Mouse (Mus musculus): ENCODE results near the gene Pilra. TPM values are rescaled to one million over a fixed set of nuclear protein-coding genes. Genes with fewer than 3 reads are reported as not detected.

Gene Pilra
- total and polyA plus RNA-seq, 3 experiments = 0.89 to 1.5 TPM; not detected in 1

DNA sequence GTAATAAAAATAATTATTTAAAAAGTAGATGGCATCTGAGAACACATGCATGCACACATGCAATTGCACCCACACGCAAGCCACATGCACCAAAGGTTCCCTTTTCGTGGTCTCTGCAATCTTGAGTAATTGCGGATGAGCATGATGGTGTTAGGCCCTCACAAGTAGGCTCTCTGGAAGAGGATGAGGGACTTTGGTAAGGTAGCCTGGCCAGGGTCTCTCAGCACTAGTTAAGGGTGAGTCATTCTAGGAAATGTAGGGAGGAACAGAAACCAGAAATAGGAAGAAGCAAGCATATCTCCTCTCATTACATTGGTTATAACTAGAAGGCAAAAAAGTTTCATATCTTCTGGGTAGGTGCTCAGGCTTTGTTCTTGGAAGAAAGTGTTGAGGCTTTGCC, 11.1 kb downstream of the Pilra start:
- no peaks in the 10 kb centered on the region for H3K9me3 ChIP-seq (replicated peaks; ENCODE audit: insufficient read depth, low read length)
- no peaks in the 10 kb centered on the region for H3K27me3 ChIP-seq (ENCODE audit: control insufficient read depth in 1 of 2, insufficient read depth in 2 of 2, low read length in 2 of 2)
- H3K4me3 ChIP-seq (ENCODE audit: control insufficient read depth in 1 of 2, insufficient read depth in 1 of 2, low read depth in 2 of 2, low read length in 2 of 2) = no peak overlapping the region
- DNase-seq (ENCODE audit: low read depth, low spot score) = no peak
- TF ChIP-seq ZC3H11A (IDR thresholded peaks at IDR 0.05; ENCODE audit: low read depth, low read length) (no peak), BHLHE40 (IDR thresholded peaks at IDR 0.05; ENCODE audit: borderline replicate concordance, low read depth, low read length) (no peak), MYB (IDR thresholded peaks at IDR 0.05; ENCODE audit: low read depth, low read length) (no peak), KAT2A (conservative IDR thresholded peaks at IDR 0.05; ENCODE audit: low read depth, low read length) (no peak), MYC (IDR thresholded peaks at IDR 0.05; ENCODE audit: low read depth, low read length) (no peak), NELFE (IDR thresholded peaks at IDR 0.05; ENCODE audit: low read depth, low read length) (no peak), ETS1 (IDR thresholded peaks at IDR 0.05; ENCODE audit: low read depth, low read length) (no peak), POLR2AphosphoS2 (IDR thresholded peaks at IDR 0.05; ENCODE audit: low read length) (no peak), ELF1 (IDR thresholded peaks at IDR 0.05; ENCODE audit: low read depth, low read length) (no peak), USF1 (IDR thresholded peaks at IDR 0.05; ENCODE audit: low read depth, low read length) (no peak), CHD1 (IDR thresholded peaks at IDR 0.05; ENCODE audit: low read depth, low read length) (no peak)
- H3K4me1 ChIP-seq (ENCODE audit: control insufficient read depth in 1 of 2, insufficient read depth in 2 of 2, low read length in 2 of 2) = no peaks in the 10 kb centered on the region
- H3K27ac ChIP-seq (ENCODE audit: control insufficient read depth, low read depth, low read length) = no peak overlapping the region
- H3K36me3 ChIP-seq (ENCODE audit: control insufficient read depth in 1 of 2, insufficient read depth in 2 of 2, low read length in 2 of 2) = no peaks in the 10 kb centered on the region; a peak in 2 of 4 replicates
- no peaks in the 10 kb centered on the region for H3K79me2 ChIP-seq (ENCODE audit: control insufficient read depth, insufficient read depth, low read length, poor library complexity)
- H3K9ac ChIP-seq (ENCODE audit: control insufficient read depth, low read depth, low read length, poor library complexity, severe bottlenecking) = no peak overlapping the region

DNA sequence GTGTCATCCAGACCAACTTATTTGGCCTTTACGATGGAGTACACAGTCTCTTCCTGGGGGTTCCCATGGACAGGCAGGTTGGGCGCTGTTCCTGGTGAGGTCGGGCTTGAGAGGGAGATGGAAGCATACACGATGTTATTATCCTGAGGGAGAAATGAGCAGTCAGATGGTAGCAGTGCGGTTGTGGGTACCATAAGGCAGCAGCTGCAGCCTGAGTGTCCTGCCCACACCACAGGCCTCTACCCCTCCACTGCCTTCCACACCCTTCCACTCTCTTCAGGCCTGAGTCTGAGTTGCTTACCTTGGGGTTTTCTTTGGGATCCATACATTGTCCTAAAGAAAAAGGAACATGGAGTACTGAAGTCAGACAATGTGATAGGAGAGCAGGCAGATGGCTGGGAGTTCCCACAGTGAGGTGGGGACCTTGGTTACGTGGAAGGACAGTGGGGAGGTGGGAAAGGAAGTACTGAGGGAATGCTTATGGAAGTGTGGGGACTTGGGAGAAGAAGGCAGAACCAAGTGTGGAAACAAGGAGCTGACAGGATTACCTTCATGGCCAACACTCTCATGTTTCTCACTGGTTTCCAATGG, 12.5 kb downstream of the Pilra start:
- TF ChIP-seq CTCF (IDR thresholded peaks at IDR 0.05 in 2 of 3, conservative IDR thresholded peaks at IDR 0.05 in 1 of 3; ENCODE audit: control insufficient read depth in 1 of 3, insufficient read depth in 1 of 3, low read depth in 2 of 3, low read length in 3 of 3, poor library complexity in 1 of 3, severe bottlenecking in 1 of 3) = no peak
- no peak for TF ChIP-seq NRF1 (IDR thresholded peaks at IDR 0.05; ENCODE audit: insufficient read depth, low read depth, low read length, poor library complexity, severe bottlenecking)
- TF ChIP-seq USF1 (IDR thresholded peaks at IDR 0.05; ENCODE audit: low read depth, low read length) = no peak
- TF ChIP-seq MAZ (IDR thresholded peaks at IDR 0.05; ENCODE audit: low read depth, low read length) = no peak
- no peak for TF ChIP-seq RAD21 (IDR thresholded peaks at IDR 0.05; ENCODE audit: low read depth, low read length)
- TF ChIP-seq SIN3A (IDR thresholded peaks at IDR 0.05; ENCODE audit: low read length) = no peak
- no peak for TF ChIP-seq EP300 (IDR thresholded peaks at IDR 0.05; ENCODE audit: low read depth in 1 of 2, low read length in 2 of 2)
- no peak for TF ChIP-seq GATA1 (IDR thresholded peaks at IDR 0.05; ENCODE audit: low read depth, low read length)
- no peak for TF ChIP-seq MYB (IDR thresholded peaks at IDR 0.05; ENCODE audit: low read depth, low read length)
- Histone ChIP-seq H3K27ac (ENCODE audit: control insufficient read depth, low read depth, low read length) (no peak overlapping the region), H3K27me3 (ENCODE audit: control insufficient read depth in 1 of 2, insufficient read depth in 2 of 2, low read length in 2 of 2) (no peaks in the 10 kb centered on the region), H3K79me2 (ENCODE audit: control insufficient read depth, insufficient read depth, low read length, poor library complexity) (no peaks in the 10 kb centered on the region), H3K9ac (ENCODE audit: control insufficient read depth, low read depth, low read length, poor library complexity, severe bottlenecking) (no peak overlapping the region), H3K4me1 (ENCODE audit: control insufficient read depth in 1 of 2, insufficient read depth in 2 of 2, low read length in 2 of 2) (no peaks in the 10 kb centered on the region), H3K9me3 (replicated peaks; ENCODE audit: insufficient read depth, low read length) (no peaks in the 10 kb centered on the region), H3K4me3 (ENCODE audit: control insufficient read depth in 1 of 2, insufficient read depth in 1 of 2, low read depth in 2 of 2, low read length in 2 of 2) (no peak overlapping the region), H3K36me3 (ENCODE audit: control insufficient read depth in 1 of 2, insufficient read depth in 2 of 2, low read length in 2 of 2) (no peaks in the 10 kb centered on the region; a peak in 2 of 4 replicates)
- no peak for DNase-seq (ENCODE audit: low read depth, low spot score)

Measured in MEL (cell line).